Mouse (Mus musculus) liver, embryonic 14.5 days (tissue): ENCODE measurements around the gene Isoc2a. TPM values are rescaled to one million over a fixed set of nuclear protein-coding genes. Genes with fewer than 3 reads are reported as not detected.
A peak's percentile ranks its signal among the peaks of the same experiment; 100 is the strongest.

Experiments
- ATAC-seq: fragments of 200-750 bp; cut with Nextera tagmentation; 2 replicates; pipeline ENCODE4 v1.8.0; 2017; ENCODE audit warnings: moderate number of reproducible peaks, mild to moderate bottlenecking, moderate library complexity; ENCODE audit not compliant: insufficient read depth
- DNase-seq, 3 experiments: peaks; one replicate each; pipeline ENCODE4 v3.0.0-alpha.2; 2012 to 2013; ENCODE audit warnings: low read depth in 3 of 3, low spot score in 3 of 3
- H3K27ac ChIP-seq: fragments of 300-500 bp; sonication (generic); 2 replicates; pipeline ENCODE4 v1.5.1; 2014; ENCODE audit warnings: moderate library complexity, mild to moderate bottlenecking, control low read depth, inconsistent platforms
- H3K27me3 ChIP-seq: fragments of 300-500 bp; sonication (generic); 2 replicates; pipeline ENCODE4 v1.6.1; 2014; ENCODE audit warnings: mild to moderate bottlenecking, low read length, moderate library complexity; ENCODE audit not compliant: control insufficient read depth, insufficient read depth
- H3K36me3 ChIP-seq: fragments of 300-500 bp; sonication (generic); replicated peaks from 2 replicates; pipeline ENCODE4 v1.6.1; 2014; ENCODE audit warnings: low read depth; ENCODE audit not compliant: control insufficient read depth, insufficient read depth
- H3K4me1 ChIP-seq, 2 experiments: fragments of 200-500 bp in 1 of 2; fragments of 300-500 bp in 1 of 2; sonication (generic) in 1 of 2; replicated peaks; 2 replicates each; pipeline ENCODE4 v1.6.1; 2012 to 2014; ENCODE audit warnings: antibody characterized with exemption in 1 of 2, inconsistent platforms in 1 of 2, low read length in 1 of 2; ENCODE audit not compliant: control insufficient read depth in 2 of 2, insufficient read depth in 2 of 2
- H3K4me2 ChIP-seq: fragments of 300-500 bp; sonication (generic); 2 replicates; pipeline ENCODE4 v1.6.1; 2014; ENCODE audit warnings: low read depth, mild to moderate bottlenecking, control low read depth, moderate library complexity
- H3K4me3 ChIP-seq, 2 experiments: fragments of 200-500 bp in 1 of 2; fragments of 300-500 bp in 1 of 2; sonication (generic) in 1 of 2; 2 replicates each; pipeline ENCODE4 v1.5.1; 2012 to 2014; ENCODE audit warnings: low read depth in 2 of 2, low read length in 2 of 2, mild to moderate bottlenecking in 2 of 2, control low read depth in 1 of 2, inconsistent platforms in 1 of 2, moderate library complexity in 1 of 2; ENCODE audit not compliant: insufficient read depth in 1 of 2
- H3K9ac ChIP-seq: fragments of 300-500 bp; sonication (generic); replicated peaks from 2 replicates; pipeline ENCODE4 v1.6.1; 2014; ENCODE audit warnings: mild to moderate bottlenecking, control low read depth, moderate library complexity
- H3K9me3 ChIP-seq: fragments of 300-500 bp; sonication (generic); 2 replicates; pipeline ENCODE4 v1.6.1; 2016; ENCODE audit warnings: low read length, mixed read lengths; ENCODE audit not compliant: control insufficient read depth
- CTCF ChIP-seq: IDR thresholded peaks from 2 replicates; pipeline ENCODE4 v1.5.1; 2016; ENCODE audit warnings: antibody characterized with exemption, low read depth, control low read depth
- EP300 ChIP-seq: IDR thresholded peaks from 2 replicates; pipeline ENCODE4 v1.6.1; 2016; ENCODE audit warnings: antibody characterized with exemption, low read depth
- WGBS: fragments of 180-500 bp; shearing (Covaris S2); extraction: QIAGEN DNeasy Blood & Tissue Kit; methylation state at CpG from one replicate; pipeline ENCODE4 v1.1.7; 2014; ENCODE audit not compliant: insufficient replicate concordance; 5-methylcytosine and 5-hydroxymethylcytosine counted together
- polyA plus RNA-seq, 2 experiments: library from polyadenylated mRNA; depleted of rRNA in 1 of 2; stranded (reverse) in 1 of 2; unstranded in 1 of 2; fragments of >200 nt; fragmentation: Nextera tagmentation in 1 of 2; extraction: Ambion mirVana in 1 of 2; gene quantifications; 2 replicates each; pipeline versions ENCODE4 v1.2.1 to v1.2.3; 2012 to 2014

Isoc2a gene
- polyA plus RNA-seq, 2 experiments: 0.56 to 6.7 TPM

GRCm38 (mm10) chr7:4895186-4895585 lies 18.2 kb downstream of the Isoc2a start:
- 66% methylated on average over 10 of the region's 11 CpGs for WGBS
- Histone ChIP-seq H3K27ac (no peak overlapping the region), H3K27me3 (no peaks in the 10 kb centered on the region), H3K9ac (no peak overlapping the region), H3K4me3 (no peak overlapping the region), H3K36me3 (no peaks in the 10 kb centered on the region), H3K4me1 (peaks cover 10 to 12% of the 10 kb centered on the region in 2 experiments), H3K4me2 (no peak overlapping the region), H3K9me3 (no peaks in the 10 kb centered on the region)
- DNase-seq (no peak), ATAC-seq (no peak)
- TF ChIP-seq EP300 (no peak), CTCF (no peak)

- Histone ChIP-seq H3K9ac (peak overlapping the region; percentile 56), H3K4me2 (peak overlapping the region; percentile 79), H3K27ac (no peak overlapping the region), H3K9me3 (no peaks in the 10 kb centered on the region), H3K27me3 (no peaks in the 10 kb centered on the region), H3K36me3 (no peaks in the 10 kb centered on the region), H3K4me3 (peak overlapping the region; percentile 48 to 52), H3K4me1 (peaks cover 10 to 15% of the 10 kb centered on the region in 2 experiments)
- no peak for DNase-seq
- TF ChIP-seq EP300: no peak
- ATAC-seq: peak; percentile 49; the same call in 1 of the 2 replicates
- WGBS: 25% methylated on average over 18 of the region's 18 CpGs
These were observed 22.1 kb downstream of the Isoc2a start for GRCm38 (mm10) chr7:4898851-4899648.

GRCm38 (mm10) chr7:4899649-4900522 lies 22.9 kb downstream of the Isoc2a start:
- peak overlapping the region; percentile 64 for H3K27ac ChIP-seq
- H3K27me3 ChIP-seq: no peaks in the 10 kb centered on the region

GRCm38 (mm10) chr7:4900523-4900851 lies 23.5 kb downstream of the Isoc2a start:
- Histone ChIP-seq H3K4me2 (peak overlapping the region; percentile 79), H3K4me3 (peak overlapping the region; percentile 48 to 52; a peak in 3 of 4 replicates), H3K36me3 (no peaks in the 10 kb centered on the region), H3K27ac (peak overlapping the region; percentile 64), H3K27me3 (no peaks in the 10 kb centered on the region), H3K9ac (peak overlapping the region; percentile 44), H3K4me1 (peaks cover 10 to 15% of the 10 kb centered on the region in 2 experiments), H3K9me3 (no peaks in the 10 kb centered on the region)
- 19% methylated on average over 11 of the region's 11 CpGs for WGBS
- TF ChIP-seq EP300: no peak
- TF ChIP-seq CTCF: no peak
- DNase-seq: no peak
- peak; percentile 40 for ATAC-seq

More at GRCm38 (mm10) chr7:4899649-4900522, 22.9 kb downstream of the Isoc2a start:
- no peaks in the 10 kb centered on the region for H3K36me3 ChIP-seq
- DNase-seq (peak in 1 of 3 experiments; percentile 51), ATAC-seq (peak; percentile 79)
- H3K9me3 ChIP-seq: no peaks in the 10 kb centered on the region
- H3K4me1 ChIP-seq: peaks cover 10 to 15% of the 10 kb centered on the region in 2 experiments
- H3K9ac ChIP-seq: peak overlapping the region; percentile 56
- TF ChIP-seq EP300: no peak
- no peak for TF ChIP-seq CTCF
- H3K4me3 ChIP-seq: peak overlapping the region; percentile 48 to 52
- 4% methylated on average over 19 of the region's 19 CpGs for WGBS
- peak overlapping the region; percentile 79 for H3K4me2 ChIP-seq

- H3K27ac ChIP-seq: no peak overlapping the region
- no peaks in the 10 kb centered on the region for H3K36me3 ChIP-seq
- H3K27me3 ChIP-seq: no peaks in the 10 kb centered on the region
- H3K9ac ChIP-seq: no peak overlapping the region
- peaks cover 10 to 15% of the 10 kb centered on the region in 2 experiments for H3K4me1 ChIP-seq
- DNase-seq (no peak), ATAC-seq (peak; percentile 36; the same call in 1 of the 2 replicates)
- WGBS: 63% methylated on average over 8 of the region's 8 CpGs
- no peaks in the 10 kb centered on the region for H3K9me3 ChIP-seq
- no peak overlapping the region for H3K4me3 ChIP-seq
- peak overlapping the region; percentile 79; the same call in 1 of the 2 replicates for H3K4me2 ChIP-seq
- TF ChIP-seq CTCF (peak; percentile 91), EP300 (no peak)
These were observed 24.2 kb downstream of the Isoc2a start for GRCm38 (mm10) chr7:4901171-4901570.
